ENCODE assay signal across 22 mouse cellular contexts in genomic region chr2:10334299-10334698, GRCm38 (mm10). TPM values are rescaled to one million over a fixed set of nuclear protein-coding genes. Genes with fewer than 3 reads are reported as not detected.
"Had no signal": no experiment of that assay in that cellular context is flagged by ENCODE, and none has a peak within 500 bp of the region (broad histone marks: within the 10 kb centered on the region; RNA-seq: fewer than 3 reads in every experiment).

No protein-coding gene starts in this region.

- H3K27me3 ChIP-seq: lung, embryonic 15.5 days; stomach, embryonic 15.5 days had no signal

- H3K27ac ChIP-seq: limb, embryonic 10.5 days; limb, embryonic 13.5 days; liver, embryonic 12.5 days; liver, embryonic 15.5 days; lung, embryonic 15.5 days; midbrain, embryonic 10.5 days; midbrain, embryonic 13.5 days; neural tube, embryonic 13.5 days; stomach, embryonic 15.5 days had no signal

- H3K36me3 ChIP-seq: limb, embryonic 10.5 days; limb, embryonic 13.5 days; liver, embryonic 12.5 days; liver, embryonic 15.5 days; lung, embryonic 15.5 days; midbrain, embryonic 10.5 days; midbrain, embryonic 13.5 days; neural tube, embryonic 13.5 days; stomach, embryonic 15.5 days had no signal

- H3K9ac ChIP-seq: limb, embryonic 13.5 days; liver, embryonic 12.5 days; liver, embryonic 15.5 days; lung, embryonic 15.5 days; midbrain, embryonic 13.5 days; neural tube, embryonic 13.5 days; stomach, embryonic 15.5 days had no signal

- DNase-seq: kidney, postnatal 14 days; kidney, postnatal 4 days; liver; lung, adult 18-20 months; lung, postnatal 10 days; lung, postnatal 36 days; retina, postnatal 1 day; right cerebral cortex, postnatal 25 days; spleen, adult 18-20 months; thymus, postnatal 25 days had no signal

- H3K4me1 ChIP-seq: limb, embryonic 13.5 days; liver, embryonic 12.5 days; liver, embryonic 15.5 days; lung, embryonic 15.5 days; megakaryocyte, embryonic 14.5 days; midbrain, embryonic 10.5 days; neural tube, embryonic 13.5 days; stomach, embryonic 15.5 days had no signal

- H3K4me3 ChIP-seq: limb, embryonic 10.5 days; limb, embryonic 13.5 days; liver, embryonic 12.5 days; liver, embryonic 15.5 days; lung, embryonic 15.5 days; megakaryocyte, embryonic 14.5 days; midbrain, embryonic 10.5 days; midbrain, embryonic 13.5 days; myocyte; neural tube, embryonic 13.5 days; stomach, embryonic 15.5 days had no signal

- H3K9me3 ChIP-seq: limb, embryonic 10.5 days; limb, embryonic 13.5 days; liver, embryonic 12.5 days; liver, embryonic 15.5 days; lung, embryonic 15.5 days; megakaryocyte, embryonic 14.5 days; midbrain, embryonic 10.5 days; midbrain, embryonic 13.5 days; neural tube, embryonic 13.5 days; stomach, embryonic 15.5 days had no signal

RNA-seq across cellular contexts. Expression of gene Sfmbt2, which starts 36.0 kb away (rescaled TPM):
- total RNA-seq: monocyte, adult 5-6 weeks had no signal
